Mouse (Mus musculus) right cerebral cortex, postnatal 14 days (tissue): Measurements from ENCODE around the gene Mettl7a3.
"Not testable (repeated sequence)": the region's sequence is repeated elsewhere in the genome, so short reads cannot be mapped to it uniquely, and the experiment has no call there.

Source experiments
- DNase-seq: peaks from one replicate; pipeline ENCODE4 v3.0.0; 2022

Mettl7a3 gene

GRCm38 (mm10) chr15:100330739-100331138 is 4.0 kb upstream of the Mettl7a3 start:
- no peak for DNase-seq

- not testable (repeated sequence) for DNase-seq
These were observed 2.4 kb upstream of the Mettl7a3 start for GRCm38 (mm10) chr15:100332077-100332961.

GRCm38 (mm10) chr15:100337328-100337727 is 2.6 kb downstream of the Mettl7a3 start:
- not testable (repeated sequence) for DNase-seq

GRCm38 (mm10) chr15:100337847-100338246 is 3.1 kb downstream of the Mettl7a3 start:
- DNase-seq: peak; percentile 49

- not testable (repeated sequence) for DNase-seq
These were observed 6.7 kb downstream of the Mettl7a3 start for GRCm38 (mm10) chr15:100341314-100341980.

GRCm38 (mm10) chr15:100345484-100345883 is 10.8 kb downstream of the Mettl7a3 start:
- DNase-seq: no peak

- DNase-seq: no peak
These were observed 12.0 kb downstream of the Mettl7a3 start for GRCm38 (mm10) chr15:100346761-100347160.

GRCm38 (mm10) chr15:100349496-100349895 is 14.8 kb downstream of the Mettl7a3 start:
- no peak for DNase-seq

- no peak for DNase-seq
These were observed 16.9 kb downstream of the Mettl7a3 start for GRCm38 (mm10) chr15:100351501-100352060.

- DNase-seq: no peak
These were observed 18.1 kb downstream of the Mettl7a3 start, which contains the start of the genes Methig1 and Mettl7a2 for GRCm38 (mm10) chr15:100352711-100353250. Gene Methig1, plus strand, starts transcription at chr15:100353149. Gene Mettl7a2, plus strand, starts transcription at chr15:100353200.

GRCm38 (mm10) chr15:100353399-100353798 is 18.7 kb downstream of the Mettl7a3 start:
- DNase-seq: not testable (repeated sequence)

GRCm38 (mm10) chr15:100355876-100356275 is 21.1 kb downstream of the Mettl7a3 start:
- DNase-seq: no peak

- no peak for DNase-seq
These were observed 29.5 kb downstream of the Mettl7a3 start, which contains the start of gene Higd1c for GRCm38 (mm10) chr15:100364242-100364641. Gene Higd1c, plus strand, starts transcription at chr15:100364542.

- not testable (repeated sequence) for DNase-seq
These were observed 31.2 kb downstream of the Mettl7a3 start for GRCm38 (mm10) chr15:100365967-100366366.

- no peak for DNase-seq
These were observed 32.4 kb downstream of the Mettl7a3 start for GRCm38 (mm10) chr15:100367119-100367518.

GRCm38 (mm10) chr15:100375066-100375465 is 40.3 kb downstream of the Mettl7a3 start:
- DNase-seq: peak; percentile 71

GRCm38 (mm10) chr15:100377847-100378505 is 43.2 kb downstream of the Mettl7a3 start:
- not testable (repeated sequence) for DNase-seq

GRCm38 (mm10) chr15:100379658-100380057 is 44.9 kb downstream of the Mettl7a3 start:
- no peak for DNase-seq

GRCm38 (mm10) chr15:100380104-100380503 is 45.4 kb downstream of the Mettl7a3 start:
- no peak for DNase-seq

- no peak for DNase-seq
These were observed 51.0 kb downstream of the Mettl7a3 start for GRCm38 (mm10) chr15:100385705-100386104.

- DNase-seq: no peak
These were observed 53.0 kb downstream of the Mettl7a3 start for GRCm38 (mm10) chr15:100387544-100388223.
